In genomic region chr14:25377900-25378716, GRCm38 (mm10) we compare ENCODE assay signal across 8 mouse cellular contexts.
A peak's percentile ranks its signal among the peaks of the same experiment; 100 is the strongest.
DNase-seq lines count a peak whose midpoint lies in the region; ATAC-seq lines count a peak whose summit lies in the region.

No protein-coding gene starts in this region.

- H3K27me3 ChIP-seq in intestine, embryonic 16.5 days (replicated peaks; ENCODE audit: control insufficient read depth, insufficient read depth, low read length) = no peaks in the 10 kb centered on the region

- peak overlapping the region; percentile 85 for H3K9ac ChIP-seq in intestine, embryonic 16.5 days (ENCODE audit: low read depth, low read length)

- under 1% methylated on average over 48 of the region's 54 CpGs for WGBS in intestine, embryonic 16.5 days

- peaks cover 17% of the 10 kb centered on the region for H3K4me1 ChIP-seq in intestine, embryonic 16.5 days (ENCODE audit: control insufficient read depth, insufficient read depth, low read length)

- no peaks in the 10 kb centered on the region for H3K9me3 ChIP-seq in intestine, embryonic 16.5 days (ENCODE audit: control insufficient read depth, low read length)

- H3K4me3 ChIP-seq in intestine, embryonic 16.5 days (ENCODE audit: low read length) = peak overlapping the region; percentile 57

- DNase-seq in embryo, embryonic 10.5 days (ENCODE audit: low spot score) = peak; percentile 94
- peak; percentile 58 to 81 for DNase-seq in gastrocnemius, postnatal 4 days (ENCODE audit: low spot score in 2 of 2)
- DNase-seq in left cerebral cortex, postnatal 25 days (ENCODE audit: low spot score in 2 of 2) = peak; percentile 84 to 87
- peak; percentile 94 for DNase-seq in mesoderm, embryonic 11.5 days (ENCODE audit: low read depth, low spot score)
- peak; percentile 73 to 82 for DNase-seq in right cerebral cortex, postnatal 36 days (ENCODE audit: low spot score in 2 of 2)
- peak; percentile 81 to 82 for DNase-seq in urinary bladder, postnatal 4 days (ENCODE audit: low spot score in 2 of 2)

- H3K36me3 ChIP-seq in intestine, embryonic 16.5 days (ENCODE audit: control insufficient read depth, insufficient read depth, low read length) = no peaks in the 10 kb centered on the region

- peak; percentile 94 for ATAC-seq in activated CD4-positive, CD25-positive, alpha-beta regulatory T cell, adult 4 months
- peak; percentile 94 for ATAC-seq in intestine, embryonic 16.5 days

- intact Hi-C loops in left cerebral cortex, postnatal 25 days (cut with DNase I) = loop anchor here (1.0 to 5.0 kb wide), 2 partner anchors 60 to 189 kb away; no protein-coding TSS in a partner anchor

- peak overlapping the region; percentile 99 for H3K27ac ChIP-seq in intestine, embryonic 16.5 days (ENCODE audit: low read length)

- peak overlapping the region; percentile 86 for H3K4me2 ChIP-seq in intestine, embryonic 16.5 days (ENCODE audit: low read depth, low read length)

Comparison
In these comparisons a context has a peak if more than half of its experiments do, and no peak if none do; other contexts are left out.
1. Peak in every context shown above with its lines: DNase-seq, ATAC-seq, H3K4me3 ChIP-seq and H3K27ac ChIP-seq.